Comparison of ENCODE assay signal across 8 mouse cellular contexts in the genomic region with DNA sequence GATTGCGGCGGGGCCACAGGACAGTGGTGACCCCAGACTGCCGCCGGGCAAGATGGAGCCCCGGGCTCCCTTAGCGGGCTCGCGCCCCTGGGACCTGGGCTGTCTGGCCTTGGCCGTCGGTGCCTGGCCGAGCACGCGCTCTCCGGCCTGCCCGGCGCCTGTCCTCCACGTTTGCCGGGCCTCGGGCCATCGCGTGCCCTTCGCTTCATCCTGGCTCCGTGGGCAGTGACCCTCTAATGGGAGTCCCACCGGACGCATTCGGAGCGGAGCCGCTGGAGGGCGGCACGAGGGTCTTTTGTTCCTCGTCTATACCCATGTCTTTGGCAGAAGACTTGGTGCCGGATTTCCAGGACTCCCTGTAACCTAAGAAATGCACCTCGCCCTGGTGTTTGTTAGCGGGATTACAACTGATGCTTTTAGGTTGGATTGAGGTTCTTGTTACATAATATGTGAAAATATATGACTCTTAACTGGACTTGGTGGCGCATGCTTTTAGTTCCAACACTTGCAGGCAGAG. TPM values are rescaled to one million over a fixed set of nuclear protein-coding genes. Genes with fewer than 3 reads are reported as not detected.
DNase-seq lines count a peak whose midpoint lies in the region; ATAC-seq and TF ChIP-seq lines count a peak whose summit lies in the region.

No protein-coding gene starts in this region.

- peak overlapping the region; percentile 42 for H3K4me3 ChIP-seq in cortical plate, adult 2 months (ENCODE audit: insufficient read depth, low read length)

- H3K4me1 ChIP-seq in cortical plate, adult 2 months (ENCODE audit: control insufficient read depth, insufficient read depth, low read length) = peaks cover 1% of the 10 kb centered on the region; the same call in 1 of the 2 replicates

- peak; percentile 68 to 73 for DNase-seq in gastrocnemius, adult 8-10 months (ENCODE audit: low spot score in 2 of 2)
- peak; percentile 93 for DNase-seq in induced T-regulatory cell, adult 2 months (ENCODE audit: low read depth)
- DNase-seq in left cerebral cortex, adult 9 months (ENCODE audit: low spot score in 2 of 2) = peak; percentile 74 to 89
- DNase-seq in right cerebral cortex, postnatal 25 days = peak; percentile 56
- DNase-seq in urinary bladder, postnatal 4 days (ENCODE audit: low spot score in 2 of 2) = peak; percentile 69 to 70

- peak; percentile 31; the same call in 1 of the 2 replicates for TF ChIP-seq CTCF in cortical plate, adult 2 months (IDR thresholded peaks at IDR 0.05; ENCODE audit: extremely low read depth, insufficient read depth, low read length)

- ATAC-seq in activated CD4-positive, CD25-positive, alpha-beta regulatory T cell, adult 4 months = peak; percentile 44
- peak; percentile 51 for ATAC-seq in megakaryocyte progenitor cell, adult 5-6 weeks (replicated peaks; ENCODE audit: poor library complexity)

- H3K27ac ChIP-seq in cortical plate, adult 2 months (ENCODE audit: insufficient read depth, low read length) = peak overlapping the region; percentile 100

- TF ChIP-seq POLR2A in cortical plate, adult 2 months (IDR thresholded peaks at IDR 0.05; ENCODE audit: extremely low read depth, insufficient read depth, low read length) = no peak

RNA-seq across cellular contexts. Expression of a gene that starts 1.1 kb away (rescaled TPM):
- 10 to 100 TPM; 47.0 to 47.8 TPM for polyA plus RNA-seq in activated CD4-positive, CD25-positive, alpha-beta regulatory T cell, adult 4 months (2017; shearing (Covaris generic))
- polyA plus RNA-seq in cortical plate, adult 2 months (2012; rRNA removed) = 26.9 and 28.9 TPM in 2 replicates
- 10 to 100 TPM; 18.8 to 22.6 (median 20.6) TPM for total RNA-seq in gastrocnemius, adult 8-10 months (2022)
- total RNA-seq in megakaryocyte progenitor cell, adult 5-6 weeks (2015) = 22.1 and 27.1 TPM in 2 replicates
- 14.5 and 19.8 TPM in 2 replicates for total RNA-seq in megakaryocyte progenitor cell, adult 5-6 weeks (2017)

RNA-seq across cellular contexts. Expression of a gene that starts 34.5 kb away (rescaled TPM):
- polyA plus RNA-seq in activated CD4-positive, CD25-positive, alpha-beta regulatory T cell, adult 4 months (2017; shearing (Covaris generic)) = 10 to 100 TPM; 13.3 to 22.0 TPM
- 32.1 and 33.2 TPM in 2 replicates for polyA plus RNA-seq in cortical plate, adult 2 months (2012; rRNA removed)
- 10 to 100 TPM in 1 of 4 experiments, 1 to 10 TPM in 3; 6.8 to 10.3 (median 9.1) TPM for total RNA-seq in gastrocnemius, adult 8-10 months (2022)
- total RNA-seq in megakaryocyte progenitor cell, adult 5-6 weeks (2015) = 49.9 and 53.3 TPM in 2 replicates
- total RNA-seq in megakaryocyte progenitor cell, adult 5-6 weeks (2017) = 119 and 174 TPM in 2 replicates

Comparison
In these comparisons a context has a peak if more than half of its experiments do, and no peak if none do; other contexts are left out.
1. Peak in every context shown above with its lines: DNase-seq, ATAC-seq, H3K4me3 ChIP-seq and H3K27ac ChIP-seq.
2. RNA of a gene that starts 34.5 kb away (total RNA-seq): 49.9 to 174 TPM in megakaryocyte progenitor cell, adult 5-6 weeks; 6.8 to 10.3 TPM in gastrocnemius, adult 8-10 months; every median in the first group is over 4 times any median in the second.